Mouse (Mus musculus): Measurements from ENCODE around the gene Foxj2. TPM values are rescaled to one million over a fixed set of nuclear protein-coding genes. Genes with fewer than 3 reads are reported as not detected.

Gene Foxj2
- polyA plus RNA-seq, 1 experiment from 2014 or later: 3.0 TPM

- DNase-seq (ENCODE audit: low spot score): no peak
- no peak overlapping the region for H3K4me2 ChIP-seq (replicated peaks; ENCODE audit: low read depth, low read length)
- H3K9me3 ChIP-seq (ENCODE audit: control insufficient read depth, low read length): no peaks in the 10 kb centered on the region
- no peak for ATAC-seq (ENCODE audit: low FRiP score)
- H3K4me3 ChIP-seq (ENCODE audit: low read depth, low read length): no peak overlapping the region
- no peaks in the 10 kb centered on the region for H3K4me1 ChIP-seq (replicated peaks; ENCODE audit: control insufficient read depth, insufficient read depth, low read length)
- no peak overlapping the region for H3K9ac ChIP-seq (ENCODE audit: low read depth, low read length)
- no peak overlapping the region for H3K27ac ChIP-seq (ENCODE audit: low read depth, low read length)
- WGBS: 88% methylated on average over 12 of the region's 12 CpGs
- H3K36me3 ChIP-seq (ENCODE audit: control insufficient read depth, insufficient read depth, low read length): no peaks in the 10 kb centered on the region
- no peaks in the 10 kb centered on the region for H3K27me3 ChIP-seq (ENCODE audit: control insufficient read depth, insufficient read depth, low read length)
Measured at GRCm38 (mm10) chr6:122854552-122854951, 34.8 kb downstream of the Foxj2 start.

DNA sequence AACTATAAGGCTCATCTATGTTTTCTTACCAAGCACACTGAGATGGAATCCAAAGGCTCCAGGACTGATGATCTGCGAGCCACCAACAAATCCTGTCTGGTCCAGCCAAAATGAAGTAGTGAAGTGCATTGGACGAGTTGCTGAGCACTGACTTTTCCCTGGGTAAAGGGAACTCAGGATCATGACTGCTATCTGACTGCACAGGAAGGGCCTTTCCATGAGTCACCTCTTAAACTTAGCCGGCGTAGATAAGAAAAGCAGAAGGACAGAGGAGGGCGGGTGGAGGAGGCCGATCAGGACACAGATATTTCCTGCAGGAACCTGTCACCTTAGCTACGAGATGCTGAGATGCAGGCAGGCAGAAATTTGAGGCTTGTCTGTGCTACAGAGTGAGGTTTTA is 36.2 kb downstream of the Foxj2 start, which contains the start of gene C3ar1:
Gene C3ar1 (minus strand): TSS at position 207 of the 400 bp plus-strand sequence.
- Histone ChIP-seq H3K9me3 (ENCODE audit: control insufficient read depth, low read length) (no peaks in the 10 kb centered on the region), H3K27ac (ENCODE audit: low read depth, low read length) (no peak within 1 kb of the TSS), H3K9ac (ENCODE audit: low read depth, low read length) (no peak within 1 kb of the TSS), H3K4me3 (ENCODE audit: low read depth, low read length) (no peak within 1 kb of the TSS), H3K4me2 (replicated peaks; ENCODE audit: low read depth, low read length) (no peak within 1 kb of the TSS), H3K4me1 (replicated peaks; ENCODE audit: control insufficient read depth, insufficient read depth, low read length) (no peaks in the 10 kb centered on the region), H3K36me3 (ENCODE audit: control insufficient read depth, insufficient read depth, low read length) (no peaks in the 10 kb centered on the region), H3K27me3 (ENCODE audit: control insufficient read depth, insufficient read depth, low read length) (no peaks in the 10 kb centered on the region)
- no peak for ATAC-seq (ENCODE audit: low FRiP score)
- WGBS: 85% methylated on average over 7 of the region's 7 CpGs
- no peak for DNase-seq (ENCODE audit: low spot score)

DNA sequence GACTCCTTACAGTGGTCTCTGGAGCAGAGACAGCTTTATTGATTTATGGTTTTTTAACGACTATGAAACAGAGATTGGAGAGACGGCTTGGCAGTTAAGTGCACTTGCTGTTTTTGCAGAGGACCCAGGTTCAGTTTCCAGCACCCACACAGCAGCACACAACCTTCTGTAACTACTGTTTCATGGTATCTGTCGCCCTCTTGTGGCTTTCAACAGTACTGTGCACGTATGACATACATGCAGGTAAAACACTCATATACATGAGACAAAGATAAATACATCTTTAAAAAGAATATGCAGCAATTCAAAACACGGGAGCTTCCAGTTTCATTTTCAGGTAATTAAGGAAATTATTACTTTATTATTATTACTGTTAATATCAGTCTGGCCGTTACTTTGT is 42.7 kb downstream of the Foxj2 start:
- 77% methylated on average over 6 of the region's 6 CpGs for WGBS
- DNase-seq (ENCODE audit: low spot score) (no peak), ATAC-seq (ENCODE audit: low FRiP score) (no peak)
- Histone ChIP-seq H3K9ac (ENCODE audit: low read depth, low read length) (no peak overlapping the region), H3K4me1 (replicated peaks; ENCODE audit: control insufficient read depth, insufficient read depth, low read length) (no peaks in the 10 kb centered on the region), H3K4me3 (ENCODE audit: low read depth, low read length) (no peak overlapping the region), H3K36me3 (ENCODE audit: control insufficient read depth, insufficient read depth, low read length) (no peaks in the 10 kb centered on the region), H3K27ac (ENCODE audit: low read depth, low read length) (no peak overlapping the region), H3K27me3 (ENCODE audit: control insufficient read depth, insufficient read depth, low read length) (no peaks in the 10 kb centered on the region), H3K4me2 (replicated peaks; ENCODE audit: low read depth, low read length) (no peak overlapping the region), H3K9me3 (ENCODE audit: control insufficient read depth, low read length) (peaks cover 3% of the 10 kb centered on the region; the same call in 1 of the 2 replicates)

GRCm38 (mm10) chr6:122862871-122863270 is 43.2 kb downstream of the Foxj2 start:
- H3K9me3 ChIP-seq (ENCODE audit: control insufficient read depth, low read length): peaks cover 3% of the 10 kb centered on the region; the same call in 1 of the 2 replicates

GRCm38 (mm10) chr6:122867914-122868313 is 48.2 kb downstream of the Foxj2 start:
- no peak for ATAC-seq (ENCODE audit: low FRiP score)
- Histone ChIP-seq H3K9me3 (ENCODE audit: control insufficient read depth, low read length) (no peaks in the 10 kb centered on the region), H3K4me2 (replicated peaks; ENCODE audit: low read depth, low read length) (no peak overlapping the region), H3K36me3 (ENCODE audit: control insufficient read depth, insufficient read depth, low read length) (no peaks in the 10 kb centered on the region), H3K9ac (ENCODE audit: low read depth, low read length) (no peak overlapping the region), H3K4me1 (replicated peaks; ENCODE audit: control insufficient read depth, insufficient read depth, low read length) (no peaks in the 10 kb centered on the region), H3K27ac (ENCODE audit: low read depth, low read length) (no peak overlapping the region), H3K27me3 (ENCODE audit: control insufficient read depth, insufficient read depth, low read length) (no peaks in the 10 kb centered on the region), H3K4me3 (ENCODE audit: low read depth, low read length) (no peak overlapping the region)
- DNase-seq (ENCODE audit: low spot score): no peak
- WGBS: 62% methylated on average over 4 of the region's 4 CpGs

More at GRCm38 (mm10) chr6:122862871-122863270, 43.2 kb downstream of the Foxj2 start:
- H3K4me2 ChIP-seq (replicated peaks; ENCODE audit: low read depth, low read length): no peak overlapping the region
- no peaks in the 10 kb centered on the region for H3K4me1 ChIP-seq (replicated peaks; ENCODE audit: control insufficient read depth, insufficient read depth, low read length)
- no peak overlapping the region for H3K27ac ChIP-seq (ENCODE audit: low read depth, low read length)
- DNase-seq (ENCODE audit: low spot score): no peak
- H3K9ac ChIP-seq (ENCODE audit: low read depth, low read length): no peak overlapping the region
- H3K27me3 ChIP-seq (ENCODE audit: control insufficient read depth, insufficient read depth, low read length): no peaks in the 10 kb centered on the region
- H3K4me3 ChIP-seq (ENCODE audit: low read depth, low read length): no peak overlapping the region
- 81% methylated on average over 1 of the region's 1 CpGs for WGBS
- ATAC-seq (ENCODE audit: low FRiP score): no peak
- H3K36me3 ChIP-seq (ENCODE audit: control insufficient read depth, insufficient read depth, low read length): no peaks in the 10 kb centered on the region

GRCm38 (mm10) chr6:122869846-122870245 is 50.1 kb downstream of the Foxj2 start:
- 85% methylated on average over 11 of the region's 11 CpGs for WGBS
- Histone ChIP-seq H3K4me2 (replicated peaks; ENCODE audit: low read depth, low read length) (no peak overlapping the region), H3K4me1 (replicated peaks; ENCODE audit: control insufficient read depth, insufficient read depth, low read length) (no peaks in the 10 kb centered on the region), H3K9me3 (ENCODE audit: control insufficient read depth, low read length) (no peaks in the 10 kb centered on the region), H3K4me3 (ENCODE audit: low read depth, low read length) (no peak overlapping the region), H3K36me3 (ENCODE audit: control insufficient read depth, insufficient read depth, low read length) (no peaks in the 10 kb centered on the region), H3K9ac (ENCODE audit: low read depth, low read length) (no peak overlapping the region), H3K27ac (ENCODE audit: low read depth, low read length) (no peak overlapping the region), H3K27me3 (ENCODE audit: control insufficient read depth, insufficient read depth, low read length) (no peaks in the 10 kb centered on the region)
- ATAC-seq (ENCODE audit: low FRiP score) (no peak), DNase-seq (ENCODE audit: low spot score) (no peak)

DNA sequence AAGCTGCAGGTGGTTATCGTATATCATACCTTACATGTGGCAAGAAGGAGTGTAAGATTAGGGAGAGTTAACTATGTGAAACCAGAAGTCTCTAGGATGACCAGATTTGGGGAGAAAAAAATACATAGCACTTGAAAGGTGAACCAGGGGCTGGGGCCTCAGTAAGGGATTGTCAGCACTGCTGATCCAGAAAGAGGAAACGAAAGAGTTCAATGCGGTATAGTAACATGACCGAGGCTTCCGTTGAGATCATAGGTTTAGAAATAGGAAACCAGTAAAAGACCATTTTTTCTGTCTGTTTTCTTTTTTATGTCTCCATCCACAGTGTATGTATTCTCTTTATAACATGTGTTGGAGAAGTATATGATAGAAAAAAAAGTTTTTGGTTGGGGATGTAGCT is 53.1 kb downstream of the Foxj2 start:
- no peak overlapping the region for H3K27ac ChIP-seq (ENCODE audit: low read depth, low read length)
- ATAC-seq (ENCODE audit: low FRiP score) (no peak), DNase-seq (ENCODE audit: low spot score) (no peak)
- 93% methylated on average over 5 of the region's 5 CpGs for WGBS
- no peaks in the 10 kb centered on the region for H3K36me3 ChIP-seq (ENCODE audit: control insufficient read depth, insufficient read depth, low read length)
- no peaks in the 10 kb centered on the region for H3K9me3 ChIP-seq (ENCODE audit: control insufficient read depth, low read length)
- H3K4me2 ChIP-seq (replicated peaks; ENCODE audit: low read depth, low read length): no peak overlapping the region
- H3K9ac ChIP-seq (ENCODE audit: low read depth, low read length): no peak overlapping the region
- H3K4me1 ChIP-seq (replicated peaks; ENCODE audit: control insufficient read depth, insufficient read depth, low read length): no peaks in the 10 kb centered on the region
- H3K27me3 ChIP-seq (ENCODE audit: control insufficient read depth, insufficient read depth, low read length): no peaks in the 10 kb centered on the region
- no peak overlapping the region for H3K4me3 ChIP-seq (ENCODE audit: low read depth, low read length)

DNA sequence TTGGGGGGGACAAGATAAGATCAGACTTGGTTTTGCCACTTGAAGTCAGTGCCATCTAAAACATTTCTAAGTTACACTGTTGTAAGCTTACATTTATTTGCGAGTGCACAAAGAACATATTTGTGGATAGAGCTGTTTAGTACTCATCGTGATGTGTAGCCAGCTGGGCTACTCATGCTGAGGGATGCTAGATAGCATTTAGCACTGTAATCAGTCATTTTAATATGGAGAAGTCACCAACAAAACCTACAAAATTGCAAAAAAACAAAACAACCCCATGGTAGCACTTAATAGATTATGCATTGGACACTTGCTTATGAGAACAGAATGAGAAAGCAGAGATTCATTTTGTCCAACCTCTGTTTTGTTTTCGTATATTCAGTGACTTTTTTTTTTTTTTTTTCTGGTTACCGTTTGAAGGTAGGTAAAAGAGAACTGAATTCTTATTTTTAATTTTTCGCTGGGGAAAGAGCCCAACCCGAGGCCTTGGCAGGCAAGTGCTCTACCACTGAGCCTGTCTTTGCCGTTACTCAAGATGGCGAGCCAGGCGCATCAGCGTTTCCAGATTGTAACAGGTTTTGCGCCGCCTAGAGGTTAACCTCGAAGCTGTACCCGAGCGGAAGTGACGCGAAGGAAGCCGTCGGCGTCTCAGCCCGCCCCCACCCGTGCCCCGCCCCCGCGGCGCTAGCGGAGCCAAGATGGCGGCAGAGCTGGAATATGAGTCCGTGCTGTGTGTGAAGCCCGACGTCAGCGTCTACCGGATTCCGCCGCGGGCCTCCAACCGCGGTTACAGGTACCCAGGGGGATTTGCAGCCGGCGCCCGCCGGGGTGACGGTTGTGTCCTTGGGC is 54.4 kb downstream of the Foxj2 start, which contains the start of gene Necap1:
Gene Necap1 (plus strand): TSS at position 604 of the 849 bp plus-strand sequence.
- H3K4me1 ChIP-seq (replicated peaks; ENCODE audit: control insufficient read depth, insufficient read depth, low read length): no peaks in the 10 kb centered on the region
- H3K4me2 ChIP-seq (replicated peaks; ENCODE audit: low read depth, low read length): peak within 1 kb of the TSS; percentile 46
- H3K36me3 ChIP-seq (ENCODE audit: control insufficient read depth, insufficient read depth, low read length): no peaks in the 10 kb centered on the region
- H3K4me3 ChIP-seq (ENCODE audit: low read depth, low read length): peak within 1 kb of the TSS; percentile 89
- no peaks in the 10 kb centered on the region for H3K27me3 ChIP-seq (ENCODE audit: control insufficient read depth, insufficient read depth, low read length)
- H3K27ac ChIP-seq (ENCODE audit: low read depth, low read length): peak within 1 kb of the TSS; percentile 74
- H3K9me3 ChIP-seq (ENCODE audit: control insufficient read depth, low read length): no peaks in the 10 kb centered on the region
- 8% methylated on average over 43 of the region's 43 CpGs for WGBS
- H3K9ac ChIP-seq (ENCODE audit: low read depth, low read length): peak within 1 kb of the TSS; percentile 86
- ATAC-seq (ENCODE audit: low FRiP score) (peak; percentile 99), DNase-seq (ENCODE audit: low spot score) (peak; percentile 99)

Data from hindbrain, embryonic 11.5 days (tissue).